Mouse (Mus musculus) A20 (cell line): ENCODE results near the gene Il27.

ENCODE experiments used
- DNase-seq: peaks from one replicate; pipeline ENCODE4 v3.0.0-alpha.2; 2011; ENCODE audit warnings: low read depth, low spot score

The Il27 gene

GRCm38 (mm10) chr7:126594862-126595561 is at the start of gene Il27:
Il27 (minus strand) TSS chr7:126594941.
- no peak for DNase-seq

- no peak for DNase-seq
Measured at GRCm38 (mm10) chr7:126644345-126644744, 49.6 kb upstream of the Il27 start.

- DNase-seq: peak; percentile 71
Measured at GRCm38 (mm10) chr7:126643244-126643617, 48.5 kb upstream of the Il27 start.

- peak; percentile 37 for DNase-seq
Measured at GRCm38 (mm10) chr7:126642545-126643243, 48.0 kb upstream of the Il27 start.

DNA sequence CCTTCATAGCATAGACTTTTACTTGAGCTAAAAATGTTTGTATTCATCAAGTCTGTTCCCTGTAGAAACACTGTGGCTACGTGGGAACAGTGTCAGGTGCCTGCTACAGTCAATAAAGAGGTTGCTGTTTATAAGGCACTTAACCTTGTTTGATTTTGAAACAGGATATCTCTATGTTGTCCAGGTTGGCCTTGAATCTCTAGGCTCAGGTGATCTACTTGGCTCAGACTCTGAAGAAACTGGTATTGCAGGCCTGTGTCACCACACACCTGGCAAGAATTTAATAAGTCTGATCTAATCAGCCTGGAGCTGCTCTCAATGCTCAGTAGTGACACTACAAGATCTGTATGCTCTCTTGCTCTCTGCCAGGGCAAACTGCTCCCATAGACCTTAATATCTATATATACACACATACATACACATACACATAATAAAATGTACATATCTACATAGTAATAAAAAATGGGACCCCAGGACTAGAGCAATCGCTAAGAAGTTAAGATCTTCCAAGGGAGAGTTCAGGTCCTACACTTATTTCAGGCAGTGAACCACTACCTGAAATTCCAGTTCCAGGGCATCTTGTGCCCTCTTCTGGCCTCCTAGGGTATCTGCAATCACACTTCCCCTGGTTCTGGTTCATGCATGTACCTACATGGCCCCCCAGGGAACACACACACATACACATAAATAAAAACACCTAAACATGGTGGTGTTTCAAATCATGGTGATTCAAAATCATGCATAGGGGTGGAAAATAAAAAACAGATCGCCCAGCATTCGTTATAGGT is 42.2 kb upstream of the Il27 start:
- DNase-seq: peak; percentile 63

- DNase-seq: no peak
Measured at GRCm38 (mm10) chr7:126635375-126635774, 40.6 kb upstream of the Il27 start.

- DNase-seq: no peak
Measured at GRCm38 (mm10) chr7:126632478-126632877, 37.7 kb upstream of the Il27 start.

- DNase-seq: no peak
Measured at GRCm38 (mm10) chr7:126630824-126631518, 36.2 kb upstream of the Il27 start, which contains the start of gene Nupr1. Nupr1 (minus strand) TSS chr7:126630861.

- DNase-seq: no peak
Measured at GRCm38 (mm10) chr7:126629915-126630314, 35.2 kb upstream of the Il27 start.

DNA sequence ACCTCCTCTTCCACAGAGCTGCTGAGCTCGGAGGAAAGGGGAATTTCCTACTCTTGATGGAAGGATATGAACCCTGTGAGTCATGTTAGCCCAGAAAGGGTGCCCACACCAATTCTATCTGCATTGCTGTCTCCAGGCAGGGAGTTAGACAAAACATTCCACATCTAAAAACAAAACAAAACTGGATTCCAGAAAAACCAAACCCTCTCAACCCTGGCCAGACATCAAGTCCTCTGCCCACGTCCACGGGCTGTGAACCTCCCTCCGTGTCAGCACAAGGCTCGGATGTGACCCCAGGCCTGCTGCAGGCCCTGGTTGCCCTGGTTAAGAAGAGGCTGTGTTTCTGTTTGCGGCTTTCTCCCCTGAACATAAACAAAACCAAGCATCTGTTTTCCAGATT is 33.4 kb upstream of the Il27 start:
- no peak for DNase-seq

- no peak for DNase-seq
Measured at GRCm38 (mm10) chr7:126625807-126626600, 31.3 kb upstream of the Il27 start.

DNA sequence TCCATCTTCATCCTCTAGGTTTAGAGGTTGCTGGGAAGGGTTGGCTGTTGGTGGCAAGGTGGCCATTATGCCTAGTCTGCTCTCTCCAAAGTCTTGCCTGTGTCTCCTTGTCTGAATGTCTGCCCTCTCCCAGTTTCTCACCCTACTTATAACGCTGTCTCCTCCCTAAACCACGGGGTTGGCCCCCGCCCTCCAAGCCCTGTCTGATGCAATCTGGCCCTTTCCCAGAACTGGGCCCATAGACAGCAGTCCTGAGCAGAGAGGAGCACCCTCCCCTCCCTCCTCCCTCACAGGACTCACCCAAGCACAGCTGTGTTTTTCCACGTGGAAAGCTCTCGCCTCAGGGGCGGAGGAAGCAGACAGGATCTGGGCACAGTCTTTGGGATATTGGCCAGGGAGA is 30.6 kb upstream of the Il27 start:
- no peak for DNase-seq

DNA sequence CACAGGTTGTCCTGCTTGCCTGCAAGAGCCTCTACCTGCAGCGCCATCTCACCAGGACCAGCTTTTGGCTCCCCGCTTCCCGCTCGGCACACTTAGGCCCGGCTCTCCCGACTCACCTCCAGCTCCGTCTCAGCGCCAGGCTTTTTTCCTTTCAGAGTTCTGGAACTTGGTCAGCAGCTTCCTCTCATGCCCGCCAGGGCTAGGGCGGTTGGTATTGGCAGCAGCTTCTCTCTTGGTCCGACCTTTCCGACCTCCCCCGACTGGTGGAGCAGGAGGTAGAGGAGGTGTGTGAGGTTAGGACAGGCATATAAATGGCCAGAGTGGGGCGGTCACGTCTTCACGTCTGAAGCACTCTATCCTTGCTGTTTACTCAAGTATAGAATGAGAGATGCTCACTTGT is 30.0 kb upstream of the Il27 start:
- no peak for DNase-seq

DNA sequence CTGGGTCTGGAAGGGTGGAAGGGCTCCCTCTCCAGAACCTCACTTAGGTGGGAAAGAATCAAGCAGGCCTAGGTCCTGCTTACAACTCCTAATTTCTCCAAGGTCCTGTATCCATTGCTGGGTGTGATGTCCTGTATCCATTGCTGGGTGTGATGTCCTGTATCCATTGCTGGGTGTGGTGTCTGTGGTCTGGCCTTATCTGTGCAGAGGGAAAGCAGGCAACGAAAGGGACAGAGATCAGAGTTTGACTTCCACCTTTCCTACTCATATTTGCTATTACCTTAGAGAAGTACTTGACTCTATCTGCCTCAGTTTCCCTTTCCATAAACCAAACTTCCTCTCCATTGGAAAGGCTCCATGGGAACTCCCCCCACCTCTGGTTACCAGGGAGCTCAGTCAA is 28.6 kb upstream of the Il27 start:
- DNase-seq: no peak

GRCm38 (mm10) chr7:126621452-126622359 is 27.0 kb upstream of the Il27 start:
- DNase-seq: no peak

GRCm38 (mm10) chr7:126619559-126620275 is 25.0 kb upstream of the Il27 start:
- DNase-seq: peak; percentile 28

DNA sequence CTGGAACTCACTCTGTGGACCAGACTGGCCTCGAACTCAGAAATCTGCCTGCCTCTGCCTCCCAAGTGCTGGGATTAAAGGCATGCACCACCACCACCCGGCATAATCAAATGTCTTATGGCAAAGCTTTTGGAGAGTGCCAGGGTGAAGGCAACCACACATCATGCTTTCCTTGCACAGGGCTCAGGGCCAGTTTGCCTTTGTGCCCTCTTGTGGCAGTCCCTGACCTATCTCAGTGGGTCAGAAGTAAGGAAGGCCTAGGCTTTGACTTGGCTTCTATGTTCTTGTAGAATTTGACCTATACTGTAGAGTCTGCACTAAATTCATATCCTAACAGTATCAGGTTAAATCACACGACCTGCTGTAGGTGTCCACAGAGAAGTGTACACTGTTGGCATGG is 22.0 kb upstream of the Il27 start:
- peak; percentile 7 for DNase-seq

DNA sequence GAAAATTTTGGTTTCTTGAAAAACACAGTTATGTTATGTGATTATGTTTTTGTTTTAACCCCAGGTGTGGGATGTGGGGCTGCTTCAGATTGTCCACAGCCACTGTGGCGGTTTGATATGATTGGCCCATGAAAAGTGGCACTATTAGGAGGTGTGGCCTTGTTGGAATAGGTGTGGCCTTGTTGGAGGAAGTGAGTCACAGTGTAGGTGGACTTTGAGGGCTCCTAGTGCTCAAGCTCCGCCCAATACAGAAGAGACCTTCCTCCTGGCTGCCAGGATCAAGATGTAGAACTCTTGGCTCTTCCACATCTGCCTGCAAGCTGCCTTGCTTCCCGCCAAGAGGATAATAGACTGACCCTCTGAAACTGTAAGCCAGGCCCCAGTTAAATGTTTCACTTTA is 18.0 kb upstream of the Il27 start:
- DNase-seq: peak; percentile 25

DNA sequence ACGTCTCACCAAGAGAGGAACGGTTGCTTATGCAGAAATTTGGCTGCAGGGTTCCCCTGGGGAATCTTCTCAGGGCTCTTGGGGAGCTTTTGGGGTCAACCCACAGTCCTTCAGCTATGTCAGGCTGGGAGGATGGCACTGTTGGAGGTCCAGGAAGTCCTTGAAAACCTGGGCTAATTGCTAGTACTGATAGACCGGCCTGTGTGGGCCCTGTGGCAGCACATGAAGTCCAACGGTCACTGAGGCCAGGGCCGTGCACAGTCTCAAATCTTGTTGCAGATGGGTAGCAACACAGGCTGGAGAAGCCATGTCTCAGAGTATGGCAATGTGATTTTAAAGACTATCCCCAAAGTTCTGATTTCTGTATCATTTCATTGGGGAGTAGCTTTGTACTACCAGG is 13.1 kb upstream of the Il27 start:
- DNase-seq: no peak
